Mouse (Mus musculus): ENCODE data around the gene Ssh3.
"Not testable (repeated sequence)": the region's sequence is repeated elsewhere in the genome, so short reads cannot be mapped to it uniquely, and the experiment has no call there.

The Ssh3 gene

DNA sequence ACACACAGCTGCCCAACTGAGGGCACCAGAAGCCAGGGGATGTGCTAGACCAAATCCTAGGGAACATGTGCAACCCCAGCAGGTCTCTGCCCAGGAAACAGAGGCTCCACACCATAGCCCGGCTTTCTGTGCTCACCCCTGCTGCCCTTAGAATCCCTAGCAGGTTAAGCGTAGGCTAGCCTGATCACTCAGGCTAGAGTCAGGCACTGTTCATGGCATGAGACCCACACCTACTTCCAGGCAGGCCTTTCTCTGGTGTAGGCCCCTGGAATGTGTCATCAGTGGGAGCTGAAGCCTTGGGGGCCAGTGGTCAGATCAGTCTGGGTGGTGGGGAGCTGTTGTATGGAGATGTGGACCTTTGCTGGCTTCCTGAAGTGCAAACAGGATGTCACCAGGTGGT, 27.6 kb upstream of the Ssh3 start:
- no peak for DNase-seq

DNA sequence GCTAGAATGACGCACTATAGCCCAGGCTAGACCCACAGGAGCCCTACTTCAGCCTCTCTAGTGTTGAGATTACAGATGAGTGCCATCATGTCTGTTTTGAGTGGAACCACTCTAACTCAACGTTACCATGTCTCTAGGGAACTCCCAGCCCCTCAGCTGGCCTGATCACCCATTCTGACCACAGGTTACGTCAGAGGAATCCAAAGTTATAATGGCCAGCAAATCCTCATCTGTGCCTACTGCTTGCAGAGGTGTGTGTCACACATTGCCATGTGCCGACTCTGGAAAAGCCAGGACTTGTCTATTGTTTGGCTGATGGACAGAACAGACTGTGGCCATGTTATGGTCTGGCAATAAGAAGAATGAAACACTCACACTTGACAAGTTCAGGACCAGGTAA, 26.4 kb upstream of the Ssh3 start:
- no peak for DNase-seq

DNA sequence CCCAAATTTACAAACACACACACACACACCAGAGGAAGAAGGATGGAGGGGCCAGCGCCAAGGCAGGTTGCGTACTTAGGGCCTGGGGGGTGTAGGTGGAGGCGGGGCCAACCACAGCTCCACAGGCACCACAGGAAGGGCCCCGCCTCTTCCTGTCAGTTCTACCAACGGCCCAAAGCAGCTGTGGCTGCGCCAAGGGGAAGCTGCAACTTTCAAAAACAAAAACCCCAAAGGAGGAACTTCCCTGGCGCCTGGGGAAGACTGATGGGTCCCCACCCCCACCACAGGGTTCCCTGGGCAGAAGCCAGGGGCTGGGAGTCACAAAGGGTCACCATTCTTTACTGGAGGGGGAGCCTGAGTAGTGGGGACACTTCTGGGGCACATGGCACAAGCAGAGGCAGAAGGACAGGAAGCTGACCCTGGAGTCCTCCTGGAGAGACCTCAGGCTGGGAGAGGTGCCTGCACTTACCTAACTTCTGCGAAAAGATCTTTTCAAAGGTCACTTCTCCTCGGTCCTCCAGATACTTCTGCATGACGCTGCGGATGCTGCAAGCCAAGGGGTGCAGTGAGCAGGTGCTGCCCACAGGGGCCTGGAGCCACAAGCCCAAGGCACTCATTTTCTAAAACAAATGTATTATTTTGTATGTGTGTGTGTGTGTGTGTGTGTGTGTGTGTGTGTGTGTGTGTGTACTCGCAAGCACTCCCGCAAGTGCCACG, 25.6 kb upstream of the Ssh3 start:
- peak; percentile 86 for DNase-seq

DNA sequence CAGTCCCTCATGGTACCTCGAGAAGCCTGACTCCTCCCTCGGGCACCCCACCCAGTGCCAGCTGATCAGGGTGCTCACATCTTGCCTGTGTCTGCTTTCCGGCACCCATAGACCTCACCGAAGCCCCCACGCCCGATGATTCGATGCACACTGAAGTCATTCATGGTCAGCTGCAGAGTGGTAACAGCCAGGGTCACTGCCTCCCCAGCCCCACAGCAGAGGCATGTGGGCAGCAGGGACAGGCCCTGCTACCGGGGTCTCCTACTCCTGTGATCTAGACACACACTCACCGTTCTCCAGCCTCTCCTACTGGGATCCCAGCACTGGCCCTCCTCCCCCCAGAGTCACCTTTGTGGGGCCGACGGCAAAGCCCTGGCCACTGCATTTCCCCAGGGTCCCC, 22.2 kb upstream of the Ssh3 start:
- DNase-seq = no peak

DNA sequence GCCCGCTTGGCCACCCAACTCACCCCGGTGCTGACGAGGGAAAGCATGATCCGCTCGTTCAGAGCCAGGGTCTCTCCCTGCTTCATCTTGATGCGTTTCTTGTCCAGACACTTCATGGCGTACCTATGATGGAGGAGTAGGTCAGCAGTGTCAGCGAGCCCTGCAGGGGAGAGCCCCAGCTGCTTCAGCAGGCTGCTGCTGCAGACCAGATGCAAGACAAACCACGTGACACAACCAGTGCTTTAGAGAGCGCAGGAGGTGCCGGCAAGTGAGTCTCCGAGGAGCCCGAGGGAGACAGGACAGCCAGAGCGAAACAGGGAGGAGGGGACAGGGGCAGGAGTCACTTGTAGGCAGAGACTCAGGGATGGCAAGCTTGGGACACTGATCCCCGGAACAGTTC, 21.8 kb upstream of the Ssh3 start:
- DNase-seq = peak in 1 of 2 experiments; percentile 7

DNA sequence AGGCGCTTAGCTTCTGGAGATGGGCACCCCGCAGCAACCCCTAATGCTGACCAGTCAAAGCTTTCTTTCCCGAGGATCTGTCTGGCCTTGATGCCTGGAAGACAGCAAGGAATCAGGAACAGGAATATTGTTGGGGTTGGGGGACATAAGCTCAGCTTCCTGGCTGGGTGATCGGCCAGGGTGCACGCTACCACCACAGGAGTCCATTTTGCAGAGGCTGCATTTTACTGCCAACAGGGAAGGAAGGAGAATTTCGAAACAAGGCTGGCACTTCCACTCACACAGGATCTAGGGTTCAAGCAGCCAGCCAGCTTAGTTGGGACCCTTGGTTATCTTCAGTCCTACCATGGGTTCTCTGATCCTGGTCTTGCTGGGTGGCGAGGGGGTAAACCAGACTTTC, 14.7 kb upstream of the Ssh3 start:
- DNase-seq = no peak

DNA sequence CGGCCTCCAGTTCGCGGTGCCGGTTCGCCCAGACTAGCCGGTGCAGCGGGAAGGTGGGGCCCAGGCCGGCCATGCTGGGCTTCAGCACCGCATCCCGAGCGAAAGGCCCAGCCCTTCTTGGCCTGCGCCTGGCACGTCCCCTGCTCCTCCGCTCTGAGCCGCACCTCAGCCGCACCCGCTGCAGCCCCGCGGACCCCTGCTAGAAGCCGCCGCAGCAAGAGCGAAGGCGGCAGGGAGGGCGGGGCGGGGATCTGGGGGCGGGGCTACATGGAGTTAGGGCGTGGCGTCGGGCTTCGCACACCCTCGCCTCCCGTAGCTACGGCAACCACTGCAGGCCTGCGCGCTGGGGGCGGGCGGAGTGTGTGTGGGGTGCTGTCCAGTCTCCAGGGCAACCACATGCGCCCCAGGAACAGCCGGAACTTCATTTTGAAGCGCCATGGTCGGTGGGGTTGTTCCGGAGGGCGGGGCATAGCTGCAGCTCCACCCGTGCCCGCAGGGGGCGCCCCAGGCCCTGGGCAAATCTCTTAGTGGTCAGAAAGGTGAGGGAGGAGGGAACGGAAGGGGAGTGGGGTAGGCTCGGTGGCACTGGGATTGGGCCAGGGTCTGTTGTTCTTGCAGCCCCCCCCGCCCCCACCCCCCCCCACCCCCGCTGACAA, 14.0 kb upstream of the Ssh3 start, which contains the start of gene Ankrd13d:
Ankrd13d (minus strand) TSS at position 240 of the 656 bp plus-strand sequence.
- DNase-seq = peak; percentile 88 to 90

DNA sequence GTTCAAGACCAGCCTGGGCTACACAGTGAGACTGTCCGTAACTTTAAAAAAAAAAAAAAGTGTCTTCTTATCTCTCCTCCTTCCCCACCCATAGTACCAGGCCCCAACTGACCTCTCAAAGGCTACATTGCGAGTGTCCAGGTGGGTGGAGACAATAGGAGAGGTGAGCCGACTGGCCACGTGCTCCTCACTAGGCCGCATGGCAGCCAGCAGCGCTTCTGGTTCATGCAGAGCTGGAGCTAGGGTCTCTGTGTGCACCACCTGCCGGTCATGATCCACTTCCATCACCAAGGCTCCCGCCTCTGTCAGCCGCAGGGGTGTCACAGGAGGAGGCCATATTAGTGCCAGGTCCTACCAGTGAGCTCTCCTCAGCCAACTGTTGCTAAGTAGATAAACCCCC, 11.4 kb upstream of the Ssh3 start:
- DNase-seq = no peak

DNA sequence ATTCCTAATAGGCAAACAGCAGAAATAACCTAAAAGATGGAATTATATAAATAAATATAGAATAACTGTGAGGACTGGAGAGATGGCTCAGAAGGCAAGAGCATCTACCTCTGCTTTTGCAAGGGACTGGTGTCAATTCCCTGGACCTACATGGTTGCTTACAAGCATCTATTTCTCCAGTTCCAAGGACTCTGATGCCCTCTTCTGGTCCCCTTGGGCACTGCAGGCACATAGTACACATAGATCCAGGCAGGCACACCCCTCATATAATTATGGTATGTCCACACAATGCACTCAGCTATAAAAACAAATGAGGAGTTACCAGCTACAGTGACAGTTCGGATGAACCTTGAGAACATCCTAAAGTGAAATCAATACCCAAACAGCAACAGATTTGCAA, 10.5 kb upstream of the Ssh3 start:
- DNase-seq = no peak

DNA sequence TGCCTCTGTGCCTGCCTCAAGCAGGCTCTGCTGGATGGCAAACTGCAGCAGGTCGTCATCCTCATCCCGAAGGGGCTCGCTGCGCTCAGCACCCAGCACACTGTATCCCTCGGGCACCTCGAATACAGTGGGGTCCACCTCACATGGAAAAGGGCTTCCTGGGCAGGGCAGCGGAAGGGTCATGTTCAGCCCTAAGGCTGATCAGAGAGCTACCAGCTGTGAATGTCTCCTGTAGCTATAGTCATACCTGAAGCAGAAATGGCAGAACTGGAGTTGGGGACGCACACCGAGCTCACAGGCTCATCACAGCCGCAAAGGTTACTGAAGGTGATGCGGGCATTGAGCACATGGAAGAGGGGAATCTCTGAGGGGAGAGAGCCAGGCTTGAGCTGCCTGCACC, 2.0 kb upstream of the Ssh3 start:
- DNase-seq = no peak

DNA sequence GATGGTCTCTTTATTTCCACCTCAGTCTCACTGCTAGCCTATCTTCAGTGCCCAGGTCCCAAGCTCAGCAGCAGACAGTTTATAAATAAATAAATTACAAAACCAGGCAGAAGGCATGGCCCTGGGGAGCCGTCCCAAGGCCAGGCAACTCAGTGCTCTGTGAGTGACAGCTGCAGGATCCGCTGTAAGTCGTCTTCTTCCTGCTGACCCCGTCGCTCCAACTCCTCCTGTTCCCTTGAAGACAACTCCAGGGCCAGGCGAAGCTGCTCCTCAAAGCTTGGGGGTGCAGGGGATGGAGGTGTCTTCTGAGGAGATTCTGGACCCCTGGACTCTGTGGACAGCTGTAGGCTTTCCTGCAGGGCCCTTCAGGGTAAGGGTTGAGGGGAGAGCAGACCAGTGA, 1.2 kb upstream of the Ssh3 start:
- DNase-seq = no peak

DNA sequence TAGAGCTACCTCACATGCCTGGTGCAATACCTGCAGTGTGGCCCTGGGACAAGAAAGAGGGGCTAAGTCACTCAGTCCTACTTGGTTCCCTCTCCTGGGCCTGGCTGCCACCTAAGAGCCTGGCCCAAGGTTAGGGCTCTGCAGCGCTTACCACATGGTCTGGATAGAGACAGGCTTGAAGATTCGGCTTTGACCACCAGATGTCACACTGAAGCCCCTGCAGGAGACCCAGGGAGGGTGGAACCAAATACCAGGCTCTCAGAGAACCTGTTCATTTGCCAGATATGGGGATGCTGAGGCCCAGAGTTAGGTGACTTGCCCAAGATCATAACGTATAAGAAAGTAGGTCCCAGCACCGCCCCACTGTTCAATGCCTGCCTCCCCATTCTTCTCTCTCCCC, 3.0 kb downstream of the Ssh3 start:
- DNase-seq = no peak

DNA sequence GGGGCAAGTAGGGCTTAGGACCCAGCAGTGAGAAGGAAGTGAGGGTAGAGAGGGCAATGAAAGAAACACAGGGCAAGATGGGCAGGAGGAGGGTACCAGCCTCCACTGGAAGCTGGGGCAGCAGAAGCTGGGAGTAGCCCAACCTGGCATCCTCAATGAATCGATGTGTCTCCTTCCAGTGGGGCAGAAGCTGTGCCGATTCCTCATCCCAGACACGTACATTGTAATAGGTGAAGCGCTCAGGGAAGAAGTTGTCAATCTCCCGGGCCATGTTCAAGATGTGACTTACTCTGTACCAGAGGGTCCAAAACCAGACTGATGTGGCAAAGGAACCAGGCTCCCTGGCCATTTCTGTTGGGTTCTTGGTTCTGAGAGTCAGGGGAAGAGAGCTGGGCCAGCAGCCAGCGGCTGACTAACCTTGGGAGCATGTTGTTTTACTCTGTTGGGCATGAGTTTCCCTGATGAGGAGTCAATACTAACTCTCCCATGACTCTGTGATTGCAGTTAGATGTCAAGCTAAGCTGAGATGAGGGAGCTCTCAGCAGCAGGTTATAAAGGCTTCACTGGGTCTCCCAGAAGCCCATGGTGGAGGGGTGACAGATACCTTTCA, 4.7 kb downstream of the Ssh3 start:
- DNase-seq = no peak

DNA sequence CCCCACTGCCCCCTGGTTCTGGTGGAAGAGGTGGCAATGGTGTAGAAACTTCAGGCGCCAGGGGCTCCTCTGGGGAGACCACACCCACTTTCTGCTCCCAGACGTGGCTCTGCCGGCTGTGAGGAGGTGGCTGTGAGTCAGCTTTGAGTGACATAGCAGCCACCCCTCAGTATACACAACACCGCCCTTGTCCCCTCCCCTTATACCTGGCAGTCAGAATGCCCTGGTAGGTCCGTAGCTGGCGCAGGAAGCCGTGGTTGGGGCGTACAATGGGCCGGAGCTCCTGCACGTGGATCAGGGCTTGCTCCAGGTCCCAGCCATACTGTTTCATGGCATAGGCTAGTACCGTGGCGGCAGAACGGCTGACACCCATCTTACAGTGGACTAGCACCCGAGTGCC, 5.3 kb downstream of the Ssh3 start:
- DNase-seq = no peak

DNA sequence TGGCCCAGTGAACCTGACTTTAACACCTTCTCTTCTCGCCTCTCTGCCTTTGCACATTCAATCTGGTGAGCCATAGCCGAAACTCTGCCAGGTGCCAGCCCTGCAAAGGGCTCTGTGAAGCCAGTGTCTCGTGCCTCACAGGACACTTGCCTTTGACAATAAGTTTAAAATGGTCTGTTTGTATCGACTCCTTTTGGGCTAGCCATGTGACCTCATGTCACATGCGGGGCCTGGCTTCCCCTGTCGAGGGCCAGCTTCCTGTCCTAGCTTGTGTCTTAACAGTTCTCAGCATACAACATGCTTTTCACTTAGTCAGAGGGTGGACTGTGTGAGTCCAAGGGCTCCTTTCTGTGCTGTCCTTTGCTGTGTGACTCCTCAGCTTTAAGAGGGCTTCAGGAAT, 6.2 kb downstream of the Ssh3 start:
- no peak for DNase-seq

DNA sequence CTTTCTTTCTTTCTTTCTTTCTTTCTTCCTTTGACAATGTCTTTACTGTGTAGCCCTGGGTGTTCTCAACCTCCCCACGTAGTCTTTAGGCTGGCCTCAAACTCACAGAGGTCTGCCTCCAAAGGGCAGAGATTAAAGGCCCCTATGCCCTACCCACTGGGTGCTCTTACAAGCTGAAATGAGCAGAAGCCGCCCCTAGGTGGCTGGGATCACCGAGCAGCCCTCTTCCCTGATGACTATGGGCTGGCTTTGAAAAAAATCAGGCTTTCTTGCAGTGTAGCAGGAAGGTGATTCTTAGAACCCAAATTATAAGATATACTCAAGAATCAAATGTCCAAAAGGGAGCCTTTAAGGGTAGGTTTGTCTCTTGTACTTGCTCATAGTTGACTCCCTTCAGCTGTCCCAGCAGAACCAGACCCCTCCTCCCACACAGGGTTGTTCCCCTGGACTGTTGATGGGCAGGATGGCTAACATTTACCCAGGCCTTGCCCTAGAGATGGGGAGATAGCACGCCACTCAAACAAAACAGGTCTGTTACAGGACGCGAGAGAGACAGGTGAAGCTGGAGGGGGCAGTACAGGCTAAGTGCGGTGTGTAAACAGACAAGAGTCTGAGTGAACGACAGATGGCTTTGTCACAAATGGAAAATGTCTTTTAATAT, 7.8 kb downstream of the Ssh3 start:
- no peak for DNase-seq

DNA sequence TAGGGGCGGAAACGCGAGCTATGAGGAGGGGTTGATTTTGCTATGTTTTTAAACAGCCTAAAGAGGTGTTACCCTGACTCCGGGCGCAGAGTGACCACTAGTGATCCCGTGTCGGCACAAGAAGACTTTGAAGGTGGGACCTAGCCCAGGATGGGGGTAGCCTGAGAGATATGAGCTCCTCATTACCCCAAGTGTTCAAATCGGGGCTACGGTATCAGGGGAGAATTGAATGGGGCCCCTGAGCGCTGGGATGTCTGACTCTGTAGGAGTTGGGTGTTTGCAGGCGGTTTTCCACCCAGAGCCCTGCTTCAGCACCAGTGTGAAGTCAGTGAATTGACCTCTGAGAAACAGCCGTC, 11.1 kb downstream of the Ssh3 start:
- no peak for DNase-seq

DNA sequence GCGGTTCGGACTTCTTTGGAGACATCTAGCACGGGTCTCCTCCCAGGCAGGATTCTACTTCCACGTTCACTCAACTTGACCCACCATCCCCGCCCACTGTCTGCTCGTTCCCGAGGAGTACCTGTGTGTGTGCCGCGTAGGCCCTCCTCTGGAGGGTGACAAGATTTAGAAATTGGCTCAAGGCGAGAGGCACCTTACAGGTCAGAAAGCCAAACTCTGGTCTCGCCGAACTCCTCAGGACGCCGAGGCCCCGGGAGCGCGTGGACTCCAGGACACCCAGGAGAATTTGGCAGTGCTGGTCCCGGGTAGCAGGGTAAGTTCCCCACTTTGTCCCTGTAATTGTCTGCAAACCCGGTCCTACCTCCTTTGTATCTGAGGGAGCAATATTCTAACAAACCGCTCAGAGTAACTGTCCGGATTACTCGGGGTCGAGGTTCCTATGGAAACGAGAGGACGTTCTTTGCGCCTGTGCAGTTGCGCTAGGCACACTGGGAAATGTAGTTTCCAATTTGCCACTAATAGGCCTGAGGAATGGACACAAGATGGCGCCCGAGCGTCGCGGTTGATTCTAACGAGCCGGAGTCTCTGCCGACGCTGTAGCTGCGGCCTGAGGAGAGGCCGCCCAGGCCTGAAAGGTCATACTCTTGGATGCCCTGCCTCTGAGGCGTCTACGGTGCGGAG, 11.6 kb downstream of the Ssh3 start:
- peak; percentile 93 to 94 for DNase-seq

DNA sequence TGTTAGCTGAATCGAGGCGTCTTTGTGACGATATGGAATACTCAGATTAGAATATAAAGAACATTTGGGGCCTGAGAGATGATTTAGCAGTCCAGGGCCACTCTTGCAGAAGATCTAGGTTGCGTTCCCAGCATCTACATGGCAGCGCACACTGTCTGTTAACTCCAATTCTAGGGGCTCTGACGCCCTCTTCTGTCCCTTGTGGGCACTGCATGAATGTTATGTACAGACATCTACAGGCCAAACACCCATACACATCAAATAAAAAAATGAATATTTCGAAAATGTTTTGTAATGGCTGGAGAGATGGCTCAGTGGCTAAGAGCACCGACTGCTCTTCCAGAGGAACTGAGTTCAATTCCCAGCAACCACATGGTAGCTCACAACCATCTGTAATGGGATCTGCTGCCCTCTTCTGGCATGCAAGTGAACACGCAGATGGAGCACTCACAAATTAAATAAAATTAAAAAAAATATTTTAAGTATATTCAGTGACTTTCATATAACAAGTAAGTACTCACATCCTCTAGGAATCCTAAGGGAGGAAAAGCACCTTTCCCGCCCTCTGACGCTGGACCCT, 13.3 kb downstream of the Ssh3 start:
- no peak for DNase-seq

DNA sequence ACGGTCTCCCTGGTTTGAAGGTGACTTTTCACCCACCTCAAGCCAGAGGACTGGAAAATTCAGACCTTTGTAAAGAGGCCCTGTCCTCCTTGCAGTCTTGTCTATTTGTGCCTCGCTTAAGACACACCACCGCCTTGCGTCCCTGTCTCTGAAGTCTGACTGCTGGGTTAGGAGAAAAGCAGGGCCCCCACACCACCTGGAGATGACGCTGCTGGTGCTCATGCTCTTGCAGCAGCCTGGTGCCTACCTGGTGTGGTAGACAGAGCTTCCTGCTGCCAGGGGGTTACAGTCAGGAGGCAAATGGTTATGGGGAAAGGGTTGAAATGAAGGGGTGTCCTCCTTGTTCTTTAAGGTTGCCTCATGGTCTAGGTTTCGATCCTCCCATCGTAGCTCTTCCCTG, 14.8 kb downstream of the Ssh3 start:
- no peak for DNase-seq

DNA sequence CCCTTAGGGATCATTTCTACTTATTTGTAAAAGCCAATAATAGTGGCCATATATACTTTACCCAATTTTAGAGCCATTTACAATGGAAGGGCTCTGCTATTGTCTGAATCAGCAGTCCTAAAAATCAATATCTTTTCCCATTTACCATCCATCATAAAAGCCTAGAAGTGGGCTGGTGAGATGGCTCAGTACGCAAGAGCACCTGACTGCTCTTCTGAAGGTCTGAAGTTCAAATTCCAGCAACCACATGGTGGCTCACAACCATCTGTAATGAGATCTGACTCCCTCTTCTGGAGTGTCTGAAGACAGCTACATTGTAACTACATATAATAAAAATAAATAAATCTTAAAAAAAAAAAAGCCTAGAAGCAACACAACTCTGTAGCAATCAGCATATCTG, 20.3 kb downstream of the Ssh3 start:
- DNase-seq = not testable (repeated sequence)

DNA sequence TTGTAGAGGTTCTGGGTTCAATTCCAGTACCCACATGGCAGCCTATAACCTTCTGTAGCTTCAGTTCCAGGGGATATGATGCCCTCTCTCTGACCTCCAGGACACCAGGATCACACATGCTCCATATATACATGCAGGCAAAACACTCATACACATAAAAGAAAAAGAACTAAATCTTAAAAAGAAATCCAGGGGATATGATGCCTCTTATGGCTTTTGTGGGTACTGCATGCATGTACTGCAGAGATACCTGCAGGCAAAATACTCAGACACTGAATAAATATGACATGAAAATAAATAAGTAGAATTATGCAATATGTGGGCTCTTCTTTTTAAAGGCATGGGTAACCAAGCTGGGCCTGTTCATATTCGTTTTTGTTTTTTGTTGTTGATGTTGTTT, 22.0 kb downstream of the Ssh3 start:
- DNase-seq = no peak

DNA sequence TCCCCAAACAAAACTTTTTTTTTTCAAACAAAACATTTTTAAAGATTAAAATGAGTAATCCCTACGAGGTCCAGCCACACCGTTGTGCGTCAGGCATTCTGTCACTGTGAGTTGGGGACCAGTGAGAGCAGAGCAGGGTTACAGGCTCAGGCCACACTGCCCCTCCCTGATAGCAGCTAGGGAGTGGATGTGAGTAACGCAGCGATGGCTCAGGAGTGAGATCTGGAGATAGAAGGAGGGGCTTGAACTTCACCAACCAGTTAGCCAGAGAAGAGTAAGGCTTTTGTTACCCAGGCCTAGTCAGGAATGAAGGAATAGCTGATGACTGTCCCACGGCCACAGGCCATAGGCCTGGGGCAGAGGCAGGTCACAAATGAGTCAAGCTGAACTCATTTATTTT, 24.2 kb downstream of the Ssh3 start:
- no peak for DNase-seq

All from lung, adult 18-20 months (tissue).